Mouse (Mus musculus) megakaryocyte, embryonic 14.5 days (primary cell): Measurements from ENCODE around the gene St5. TPM values are rescaled to one million over a fixed set of nuclear protein-coding genes. Genes with fewer than 3 reads are reported as not detected.

Source experiments
- H3K27me3 ChIP-seq: replicated peaks from 2 replicates; pipeline ENCODE3; 2012; ENCODE audit warnings: inconsistent platforms
- H3K36me3 ChIP-seq: replicated peaks from 2 replicates; pipeline ENCODE3; 2012; ENCODE audit warnings: low read length, inconsistent platforms, mixed read lengths
- H3K4me1 ChIP-seq: 2 replicates; pipeline ENCODE4 v1.6.1; 2012; ENCODE audit warnings: inconsistent platforms
- H3K4me3 ChIP-seq: replicated peaks from 2 replicates; pipeline ENCODE3; 2012; ENCODE audit warnings: moderate library complexity, mild to moderate bottlenecking, inconsistent platforms
- H3K9me3 ChIP-seq: 2 replicates; pipeline ENCODE4 v1.6.1; 2012; ENCODE audit warnings: inconsistent platforms
- FLI1 ChIP-seq: IDR thresholded peaks from 2 replicates; pipeline ENCODE4 v1.6.1; 2012; ENCODE audit warnings: low read length, inconsistent platforms, mixed read lengths
- GATA1 ChIP-seq: IDR thresholded peaks from 3 replicates; pipeline ENCODE4 v1.6.1; 2012; ENCODE audit warnings: mixed read lengths, low read length, inconsistent platforms, borderline replicate concordance
- polyA plus RNA-seq: library from polyadenylated mRNA; stranded (reverse); fragments of >175 nt; gene quantifications from 2 replicates; pipeline ENCODE4 v1.2.3, GENCODE M21; 2012; ENCODE audit warnings: low replicate concordance; ENCODE audit not compliant: insufficient read depth

St5 gene
- polyA plus RNA-seq, 1 experiment: 1.1 TPM

- Histone ChIP-seq H3K9me3 (no peaks in the 10 kb centered on the region), H3K4me3 (no peak overlapping the region), H3K4me1 (peaks cover 79% of the 10 kb centered on the region), H3K36me3 (peaks cover 86% of the 10 kb centered on the region), H3K27me3 (no peaks in the 10 kb centered on the region)
- no peak for TF ChIP-seq FLI1
- no peak for TF ChIP-seq GATA1
Measured at GRCm38 (mm10) chr7:109525740-109526663, 177.4 kb downstream of the St5 start.

GRCm38 (mm10) chr7:109524763-109525162, 178.6 kb downstream of the St5 start:
- Histone ChIP-seq H3K4me1 (peaks cover 79% of the 10 kb centered on the region), H3K9me3 (no peaks in the 10 kb centered on the region), H3K4me3 (no peak overlapping the region), H3K36me3 (peaks cover 88% of the 10 kb centered on the region), H3K27me3 (no peaks in the 10 kb centered on the region)
- no peak for TF ChIP-seq FLI1
- no peak for TF ChIP-seq GATA1

GRCm38 (mm10) chr7:109524442-109524744, 179.0 kb downstream of the St5 start:
- Histone ChIP-seq H3K36me3 (peaks cover 85% of the 10 kb centered on the region), H3K4me1 (peaks cover 78% of the 10 kb centered on the region), H3K27me3 (no peaks in the 10 kb centered on the region), H3K4me3 (no peak overlapping the region), H3K9me3 (no peaks in the 10 kb centered on the region)
- TF ChIP-seq FLI1 (no peak), GATA1 (no peak)

GRCm38 (mm10) chr7:109523741-109524441, 179.5 kb downstream of the St5 start:
- no peaks in the 10 kb centered on the region for H3K27me3 ChIP-seq
- H3K36me3 ChIP-seq: peaks cover 82% of the 10 kb centered on the region
- peaks cover 78% of the 10 kb centered on the region for H3K4me1 ChIP-seq
- no peaks in the 10 kb centered on the region for H3K9me3 ChIP-seq
- no peak for TF ChIP-seq FLI1
- no peak for TF ChIP-seq GATA1
- H3K4me3 ChIP-seq: no peak overlapping the region

GRCm38 (mm10) chr7:109523304-109523703, 180.1 kb downstream of the St5 start:
- H3K4me1 ChIP-seq: peaks cover 74% of the 10 kb centered on the region
- H3K4me3 ChIP-seq: no peak overlapping the region
- peaks cover 79% of the 10 kb centered on the region for H3K36me3 ChIP-seq
- no peaks in the 10 kb centered on the region for H3K27me3 ChIP-seq
- no peaks in the 10 kb centered on the region for H3K9me3 ChIP-seq
- TF ChIP-seq FLI1 (no peak), GATA1 (no peak)

GRCm38 (mm10) chr7:109522084-109522483, 181.3 kb downstream of the St5 start:
- Histone ChIP-seq H3K36me3 (peaks cover 70% of the 10 kb centered on the region), H3K4me1 (peaks cover 78% of the 10 kb centered on the region), H3K9me3 (no peaks in the 10 kb centered on the region), H3K4me3 (no peak overlapping the region), H3K27me3 (no peaks in the 10 kb centered on the region)
- TF ChIP-seq GATA1 (no peak), FLI1 (no peak)

GRCm38 (mm10) chr7:109519936-109520335, 183.5 kb downstream of the St5 start:
- peaks cover 50% of the 10 kb centered on the region for H3K36me3 ChIP-seq
- H3K4me1 ChIP-seq: peaks cover 68% of the 10 kb centered on the region
- H3K9me3 ChIP-seq: no peaks in the 10 kb centered on the region
- peak overlapping the region; percentile 99 for H3K4me3 ChIP-seq
- no peak for TF ChIP-seq FLI1
- no peak for TF ChIP-seq GATA1
- no peaks in the 10 kb centered on the region for H3K27me3 ChIP-seq

- TF ChIP-seq GATA1: no peak
- peak; percentile 75 for TF ChIP-seq FLI1
- Histone ChIP-seq H3K36me3 (peaks cover 42% of the 10 kb centered on the region), H3K9me3 (no peaks in the 10 kb centered on the region), H3K27me3 (no peaks in the 10 kb centered on the region), H3K4me3 (peak within 1 kb of the TSS; percentile 99), H3K4me1 (peaks cover 62% of the 10 kb centered on the region)
Measured at GRCm38 (mm10) chr7:109518838-109519696, 184.3 kb downstream of the St5 start, which contains the start of gene Rpl27a. Gene Rpl27a (plus strand): TSS chr7:109519147.

- H3K4me3 ChIP-seq: peak overlapping the region; percentile 99
- peaks cover 33% of the 10 kb centered on the region for H3K36me3 ChIP-seq
- peaks cover 57% of the 10 kb centered on the region for H3K4me1 ChIP-seq
- H3K27me3 ChIP-seq: no peaks in the 10 kb centered on the region
- H3K9me3 ChIP-seq: no peaks in the 10 kb centered on the region
- TF ChIP-seq FLI1: no peak
- TF ChIP-seq GATA1: no peak
Measured at GRCm38 (mm10) chr7:109518036-109518681, 185.2 kb downstream of the St5 start.
